Mouse (Mus musculus): ENCODE measurements at regions not wholly inside any gene's neighbourhood (a gene's known extent, or its start where the extent isn't known, plus 50 kb on each side); places are given as distances from the start of the nearest gene placed in this dataset.
A peak's percentile ranks its signal among the peaks of the same experiment; 100 is the strongest.
"Not testable (repeated sequence)": the region's sequence is repeated elsewhere in the genome, so short reads cannot be mapped to it uniquely, and the experiment has no call there.

DNA sequence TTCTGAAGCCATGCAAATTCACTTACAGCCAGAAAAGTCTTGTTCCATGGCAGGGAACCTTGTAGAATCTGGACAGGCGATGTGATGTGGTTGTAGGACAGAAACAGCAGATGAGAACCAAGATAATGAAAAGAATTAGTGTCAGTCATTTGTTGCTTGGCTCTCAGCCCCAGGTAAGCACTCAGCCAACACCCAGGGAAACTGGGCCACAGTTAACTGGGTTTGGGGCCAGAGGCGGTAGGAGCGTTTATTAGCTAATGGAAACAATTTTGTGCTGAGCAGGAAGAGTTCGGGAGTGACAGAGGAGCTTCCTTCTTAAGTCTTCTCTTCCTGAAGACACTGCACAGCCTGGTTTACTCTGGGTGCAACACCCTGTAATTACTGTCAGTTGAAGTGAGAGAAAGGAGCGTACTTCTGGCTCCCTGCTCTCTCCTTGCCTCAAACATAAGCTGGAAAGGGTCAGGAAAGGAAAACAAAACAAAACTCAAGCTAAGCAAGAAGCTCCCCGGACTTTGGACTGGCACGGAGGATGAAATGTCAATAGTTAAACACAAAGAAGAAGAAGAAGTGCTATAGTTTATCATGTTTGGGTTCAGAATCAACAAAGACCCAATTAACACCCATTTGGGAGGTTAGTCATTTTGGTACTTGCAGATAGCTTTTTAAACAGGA is 100.4 kb downstream of the Enc1 start:
- Histone ChIP-seq H3K4me1 (replicated peaks) (peaks cover 13% of the 10 kb centered on the region), H3K4me3 (replicated peaks) (no peak overlapping the region), H3K36me3 (no peaks in the 10 kb centered on the region), H3K9ac (replicated peaks) (no peak overlapping the region), H3K4me2 (no peak overlapping the region), H3K9me3 (no peaks in the 10 kb centered on the region), H3K27me3 (no peaks in the 10 kb centered on the region), H3K27ac (no peak overlapping the region)
- no peak for ATAC-seq (ENCODE audit: insufficient number of reproducible peaks, insufficient read depth, low FRiP score, low TSS enrichment, low read depth)
- 48% methylated on average over 7 of the region's 7 CpGs for WGBS

DNA sequence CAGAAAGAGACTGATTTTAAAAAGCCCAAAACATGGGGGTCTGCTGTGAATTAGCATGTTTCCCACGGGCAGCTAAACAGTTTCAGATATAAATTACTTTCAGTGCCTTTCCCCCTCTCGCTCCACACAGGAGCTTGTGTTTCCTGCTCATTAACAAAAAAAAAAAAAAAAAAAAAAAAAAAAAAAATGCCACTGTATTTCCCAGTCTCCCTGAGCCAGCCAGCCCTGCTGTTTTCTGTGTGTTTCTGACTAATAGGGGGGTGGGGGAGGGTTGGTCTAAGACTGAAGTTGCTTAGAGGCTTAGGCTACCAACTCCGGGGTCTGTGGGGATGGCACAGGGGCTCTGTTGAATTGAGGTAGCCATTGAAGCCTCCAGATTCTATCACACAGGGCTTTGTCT is 97.0 kb downstream of the Enc1 start:
- Histone ChIP-seq H3K4me2 (no peak overlapping the region), H3K9me3 (no peaks in the 10 kb centered on the region), H3K27ac (peak overlapping the region; percentile 75), H3K9ac (replicated peaks) (no peak overlapping the region), H3K4me1 (replicated peaks) (peaks cover 18% of the 10 kb centered on the region), H3K4me3 (replicated peaks) (no peak overlapping the region), H3K36me3 (no peaks in the 10 kb centered on the region), H3K27me3 (no peaks in the 10 kb centered on the region)
- peak; percentile 64 for ATAC-seq (ENCODE audit: insufficient number of reproducible peaks, insufficient read depth, low FRiP score, low TSS enrichment, low read depth)
- WGBS = 3% methylated on average over 3 of the region's 3 CpGs

DNA sequence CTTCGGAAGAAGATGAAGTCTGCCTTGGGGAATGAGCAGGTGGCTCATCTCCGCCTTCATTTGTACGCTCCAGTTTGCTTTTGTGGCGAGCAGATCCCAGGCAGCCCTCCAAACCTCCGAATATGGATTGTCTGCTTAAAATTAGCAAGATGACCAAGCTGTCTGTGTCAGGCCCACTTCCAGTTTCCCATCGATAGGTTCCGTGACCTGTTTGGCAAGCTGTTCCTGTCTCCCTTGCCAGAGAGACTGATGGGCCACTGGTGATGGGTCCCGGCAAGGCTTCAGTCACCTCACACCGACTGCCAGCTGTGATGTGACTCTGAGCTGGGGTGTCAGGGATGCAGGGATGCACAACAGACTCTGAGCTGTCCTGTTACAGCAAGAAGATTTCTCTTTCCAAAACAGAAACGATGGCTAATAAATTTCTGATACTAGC is 96.4 kb downstream of the Enc1 start:
- peaks cover 18% of the 10 kb centered on the region for H3K4me1 ChIP-seq (replicated peaks)
- H3K36me3 ChIP-seq = no peaks in the 10 kb centered on the region
- no peaks in the 10 kb centered on the region for H3K27me3 ChIP-seq
- H3K4me2 ChIP-seq = no peak overlapping the region
- H3K9ac ChIP-seq (replicated peaks) = no peak overlapping the region
- no peak for ATAC-seq (ENCODE audit: insufficient number of reproducible peaks, insufficient read depth, low FRiP score, low TSS enrichment, low read depth)
- no peaks in the 10 kb centered on the region for H3K9me3 ChIP-seq
- WGBS = 53% methylated on average over 10 of the region's 10 CpGs
- H3K4me3 ChIP-seq (replicated peaks) = no peak overlapping the region
- H3K27ac ChIP-seq = peak overlapping the region; percentile 67; the same call in 1 of the 2 replicates

DNA sequence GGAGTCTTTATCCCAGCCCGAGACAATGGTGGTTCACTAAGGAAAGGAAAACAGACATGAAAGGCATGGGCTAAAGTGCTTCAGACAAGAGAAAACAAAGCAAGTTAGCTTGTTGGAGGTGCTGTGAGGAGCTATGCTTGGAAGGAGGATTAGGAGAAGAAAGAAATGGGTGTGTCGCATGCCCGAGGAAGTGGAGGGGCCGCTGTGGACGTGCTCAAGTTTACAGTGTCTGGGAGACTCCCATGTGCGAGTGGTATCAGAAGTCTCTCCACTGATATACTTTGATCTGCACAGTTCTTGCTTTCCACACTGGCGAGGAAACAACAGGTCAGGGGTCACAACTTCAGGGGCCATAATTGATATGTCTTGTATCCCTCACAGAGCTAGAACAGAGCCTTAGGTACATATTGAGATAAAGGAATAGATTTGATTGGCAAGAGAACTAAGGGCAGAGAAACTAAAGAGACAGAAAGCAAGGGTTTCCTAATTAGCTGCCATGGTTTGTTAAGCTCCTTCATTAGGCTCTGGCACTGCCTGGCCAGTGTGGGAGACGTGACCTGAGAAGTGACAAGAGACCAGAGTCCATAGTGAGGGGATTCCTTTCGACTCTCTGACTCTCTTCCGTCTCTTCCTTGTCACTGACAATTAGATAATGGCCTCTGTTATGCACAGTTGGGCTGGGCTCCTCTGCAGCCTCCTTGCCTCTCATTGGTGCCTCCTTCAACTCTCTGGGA is 93.1 kb downstream of the Enc1 start:
- H3K27ac ChIP-seq = no peak overlapping the region

DNA sequence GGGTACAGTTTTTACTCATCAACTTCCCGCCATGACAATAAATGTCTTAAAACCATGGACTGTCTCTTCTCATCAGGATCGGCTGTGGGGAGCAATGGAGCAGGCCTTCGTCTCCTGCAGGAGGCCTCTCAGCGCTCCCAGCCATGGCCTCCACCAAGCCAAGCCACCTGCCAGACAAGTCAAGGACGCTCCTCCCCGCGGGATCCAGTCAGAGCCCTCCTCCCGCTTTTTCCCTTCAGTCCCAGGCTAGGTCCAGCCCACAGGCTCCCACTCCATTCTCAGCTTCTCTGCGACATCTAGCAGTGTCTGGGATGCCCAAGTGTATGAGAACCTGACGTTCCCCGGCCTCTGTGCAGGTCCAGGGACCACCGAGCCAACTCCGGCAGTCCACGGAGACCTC is 90.2 kb downstream of the Enc1 start:
- no peak overlapping the region for H3K4me2 ChIP-seq
- no peaks in the 10 kb centered on the region for H3K36me3 ChIP-seq
- WGBS = 92% methylated on average over 14 of the region's 14 CpGs
- H3K4me1 ChIP-seq (replicated peaks) = 0 out of 2 replicates have a peak, but pooled peaks cover 5% of the 10 kb centered on the region
- H3K9ac ChIP-seq (replicated peaks) = no peak overlapping the region
- no peaks in the 10 kb centered on the region for H3K27me3 ChIP-seq
- no peak overlapping the region for H3K4me3 ChIP-seq (replicated peaks)
- ATAC-seq (ENCODE audit: insufficient number of reproducible peaks, insufficient read depth, low FRiP score, low TSS enrichment, low read depth) = 0 out of 2 replicates have a peak, but pooled peaks have one; percentile 15
- H3K27ac ChIP-seq = no peak overlapping the region
- H3K9me3 ChIP-seq = no peaks in the 10 kb centered on the region

More for the DNA sequence above, 93.1 kb downstream of the Enc1 start:
- Histone ChIP-seq H3K9ac (replicated peaks) (no peak overlapping the region), H3K36me3 (no peaks in the 10 kb centered on the region), H3K9me3 (no peaks in the 10 kb centered on the region), H3K27me3 (no peaks in the 10 kb centered on the region), H3K4me1 (replicated peaks) (peaks cover 18% of the 10 kb centered on the region), H3K4me3 (replicated peaks) (no peak overlapping the region), H3K4me2 (no peak overlapping the region)
- no peak for ATAC-seq (ENCODE audit: insufficient number of reproducible peaks, insufficient read depth, low FRiP score, low TSS enrichment, low read depth)
- 40% methylated on average over 10 of the region's 10 CpGs for WGBS

DNA sequence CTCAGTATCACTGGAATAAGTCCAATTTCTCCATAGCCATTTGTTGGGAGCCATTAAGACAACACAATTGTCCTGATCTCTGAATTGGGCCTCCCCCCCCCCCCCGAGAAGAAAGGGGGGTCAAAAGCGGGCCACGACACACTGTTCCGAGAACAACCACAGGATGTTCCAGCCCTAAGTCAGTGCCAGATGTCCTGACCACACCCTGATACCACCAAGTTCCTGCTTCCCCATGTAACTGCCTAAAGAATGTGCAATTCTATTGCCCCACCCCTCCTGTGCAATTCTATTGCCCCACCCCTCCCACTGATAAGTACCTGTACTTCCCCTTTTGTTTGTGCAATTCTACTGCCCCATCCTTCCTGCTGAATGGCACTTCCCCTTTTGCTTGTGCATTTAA is 80.4 kb downstream of the Enc1 start:
- H3K27me3 ChIP-seq; H3K4me3 ChIP-seq (replicated peaks); H3K9ac ChIP-seq (replicated peaks); H3K27ac ChIP-seq; ATAC-seq (ENCODE audit: insufficient number of reproducible peaks, insufficient read depth, low FRiP score, low TSS enrichment, low read depth); H3K9me3 ChIP-seq; H3K36me3 ChIP-seq; H3K4me2 ChIP-seq: not testable (repeated sequence)
- 85% methylated on average over 4 of the region's 4 CpGs for WGBS
- peaks cover 15% of the 10 kb centered on the region for H3K4me1 ChIP-seq (replicated peaks)

DNA sequence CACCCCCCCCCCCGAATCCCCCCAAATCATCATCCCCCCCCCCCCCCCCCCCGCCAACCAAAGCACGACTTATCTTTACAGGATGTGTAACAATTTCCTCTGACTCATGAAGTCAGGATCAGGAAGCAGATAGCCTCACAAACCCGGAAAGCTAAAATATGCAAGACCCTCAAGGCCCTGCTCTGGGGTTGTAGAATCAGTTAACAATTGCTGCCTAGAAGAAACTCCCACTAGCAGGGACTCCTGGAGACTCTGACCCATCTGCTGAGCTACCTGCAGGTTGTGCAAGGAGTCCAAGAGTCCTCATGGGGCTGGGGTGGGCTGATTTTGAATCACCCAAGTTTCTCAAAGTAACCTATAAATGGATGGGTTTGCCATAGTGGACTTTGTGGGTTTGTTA is 79.9 kb downstream of the Enc1 start:
- Histone ChIP-seq H3K4me2 (no peak overlapping the region), H3K4me1 (replicated peaks) (peaks cover 15% of the 10 kb centered on the region), H3K27me3 (no peaks in the 10 kb centered on the region), H3K27ac (no peak overlapping the region), H3K4me3 (replicated peaks) (no peak overlapping the region), H3K36me3 (no peaks in the 10 kb centered on the region), H3K9me3 (no peaks in the 10 kb centered on the region), H3K9ac (replicated peaks) (no peak overlapping the region)
- no peak for ATAC-seq (ENCODE audit: insufficient number of reproducible peaks, insufficient read depth, low FRiP score, low TSS enrichment, low read depth)
- WGBS = 47% methylated on average over 4 of the region's 4 CpGs

DNA sequence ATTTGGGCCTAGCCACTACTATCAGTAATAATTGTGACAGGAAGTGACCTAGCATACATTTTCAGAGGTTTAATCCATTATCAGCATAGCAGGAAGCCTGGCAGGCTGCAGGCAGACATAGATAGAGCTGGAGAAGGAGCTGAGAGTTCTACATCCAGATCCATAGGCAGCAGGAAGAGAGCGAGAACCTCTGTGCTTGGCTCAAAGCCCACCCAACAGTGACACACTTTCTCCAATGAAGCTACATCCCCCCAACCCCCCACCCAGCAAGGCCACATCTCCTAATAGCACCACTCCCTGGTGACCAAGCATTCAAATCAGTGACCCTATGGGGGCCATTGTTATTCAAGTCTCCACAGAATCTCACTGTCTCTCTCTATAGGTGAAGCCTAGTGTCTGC is 79.4 kb downstream of the Enc1 start:
- no peak overlapping the region for H3K9ac ChIP-seq (replicated peaks)
- peaks cover 15% of the 10 kb centered on the region for H3K4me1 ChIP-seq (replicated peaks)
- 86% methylated on average over 1 of the region's 1 CpGs for WGBS
- no peaks in the 10 kb centered on the region for H3K27me3 ChIP-seq
- ATAC-seq (ENCODE audit: insufficient number of reproducible peaks, insufficient read depth, low FRiP score, low TSS enrichment, low read depth) = no peak
- no peaks in the 10 kb centered on the region for H3K36me3 ChIP-seq
- no peak overlapping the region for H3K4me3 ChIP-seq (replicated peaks)
- H3K4me2 ChIP-seq = no peak overlapping the region
- no peaks in the 10 kb centered on the region for H3K9me3 ChIP-seq
- H3K27ac ChIP-seq = no peak overlapping the region

DNA sequence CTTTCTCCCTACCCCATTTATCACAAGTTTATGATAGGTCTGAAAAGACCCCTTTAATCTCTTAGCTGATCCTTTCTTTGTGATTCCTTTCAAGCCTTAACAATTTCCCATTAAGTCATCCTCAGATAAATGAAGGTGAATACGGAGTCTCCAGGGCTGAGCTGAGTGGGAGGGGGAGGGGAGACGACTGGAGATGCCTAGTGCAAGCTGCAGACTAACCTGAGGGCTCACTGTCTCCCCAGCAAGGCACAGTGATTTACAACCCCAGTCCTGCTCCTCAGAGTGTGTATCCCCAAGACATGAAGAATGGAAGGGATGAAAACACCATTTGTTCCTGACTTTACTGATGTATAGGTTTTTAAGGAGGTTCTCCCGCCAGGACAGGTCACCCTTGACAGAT is 76.7 kb downstream of the Enc1 start:
- H3K9ac ChIP-seq (replicated peaks) = no peak overlapping the region
- H3K4me3 ChIP-seq (replicated peaks) = no peak overlapping the region
- no peak overlapping the region for H3K4me2 ChIP-seq
- ATAC-seq (ENCODE audit: insufficient number of reproducible peaks, insufficient read depth, low FRiP score, low TSS enrichment, low read depth) = no peak
- peaks cover 32% of the 10 kb centered on the region for H3K4me1 ChIP-seq (replicated peaks)
- 5% methylated on average over 3 of the region's 3 CpGs for WGBS
- H3K36me3 ChIP-seq = no peaks in the 10 kb centered on the region
- H3K27me3 ChIP-seq = no peaks in the 10 kb centered on the region
- no peak overlapping the region for H3K27ac ChIP-seq
- no peaks in the 10 kb centered on the region for H3K9me3 ChIP-seq

DNA sequence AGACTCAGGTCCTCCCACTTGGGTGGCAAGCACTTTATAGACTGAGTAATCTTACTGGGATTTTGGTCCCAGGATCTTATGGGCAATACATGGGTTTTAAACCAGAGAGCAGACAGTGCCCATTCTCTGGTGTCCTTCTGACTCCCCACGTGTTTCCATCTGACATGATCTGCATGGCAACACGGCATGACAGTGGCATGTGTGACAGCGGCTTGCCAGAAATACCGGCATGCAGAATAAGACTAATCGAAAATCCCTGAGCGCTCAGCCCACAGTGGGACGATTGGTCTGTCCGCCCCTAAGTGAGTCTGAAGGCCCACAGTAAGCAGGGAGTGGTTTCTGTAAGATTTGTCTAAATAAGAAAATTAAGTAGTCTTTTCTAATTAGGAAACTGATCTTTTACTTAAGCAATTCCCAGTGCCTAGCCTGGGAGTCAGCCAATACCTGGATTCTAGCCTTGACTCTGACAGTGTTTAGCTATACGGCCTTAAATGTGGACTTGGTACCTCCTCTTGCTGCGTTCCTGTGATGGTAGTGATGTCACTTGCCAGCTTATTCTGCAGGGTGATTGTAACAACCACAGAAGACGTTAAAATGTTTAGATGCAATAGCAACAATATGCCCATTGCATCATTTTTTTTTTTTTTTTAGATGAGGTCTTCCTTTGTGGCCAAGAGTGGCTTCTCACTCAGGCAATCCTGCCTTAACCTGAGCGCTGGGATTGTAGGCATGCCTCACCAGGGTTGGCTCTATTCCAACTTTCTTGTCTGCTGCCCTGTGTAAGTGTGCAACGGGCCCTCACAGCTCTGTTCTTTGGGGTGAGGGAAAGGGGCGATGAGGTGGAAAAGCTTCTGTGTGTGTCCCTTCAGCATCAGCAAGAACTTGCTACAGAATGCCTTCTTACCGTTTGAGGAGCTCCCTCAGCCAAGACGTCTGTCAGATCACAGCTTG is 71.8 kb downstream of the Enc1 start:
- Histone ChIP-seq H3K9ac (replicated peaks) (no peak overlapping the region), H3K27ac (no peak overlapping the region), H3K36me3 (no peaks in the 10 kb centered on the region), H3K27me3 (no peaks in the 10 kb centered on the region), H3K4me2 (no peak overlapping the region), H3K9me3 (no peaks in the 10 kb centered on the region), H3K4me1 (replicated peaks) (peaks cover 48% of the 10 kb centered on the region), H3K4me3 (replicated peaks) (no peak overlapping the region)
- 80% methylated on average over 16 of the region's 16 CpGs for WGBS
- no peak for ATAC-seq (ENCODE audit: insufficient number of reproducible peaks, insufficient read depth, low FRiP score, low TSS enrichment, low read depth)

DNA sequence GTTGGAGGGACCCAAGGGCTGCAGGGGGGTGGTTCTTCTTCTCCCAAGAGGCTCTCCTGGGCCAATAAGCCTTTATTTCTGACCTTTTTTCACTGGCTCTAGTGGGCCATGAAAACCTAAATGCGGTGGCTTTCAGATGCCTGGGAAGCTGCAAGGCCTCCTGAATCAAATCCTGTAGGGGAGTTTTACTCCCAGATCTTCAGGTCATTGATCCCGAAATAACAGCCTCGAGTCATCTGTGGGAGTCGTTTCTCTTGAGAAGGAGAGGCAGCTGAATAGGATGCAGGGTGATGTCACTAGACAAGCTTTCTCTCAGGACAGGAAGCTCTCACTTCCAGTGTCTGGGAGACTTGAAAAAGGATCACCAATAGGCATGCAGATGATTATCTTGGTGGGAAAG is 70.4 kb downstream of the Enc1 start:
- Histone ChIP-seq H3K36me3 (no peaks in the 10 kb centered on the region), H3K9ac (replicated peaks) (no peak overlapping the region), H3K4me2 (no peak overlapping the region), H3K27me3 (no peaks in the 10 kb centered on the region), H3K4me3 (replicated peaks) (no peak overlapping the region), H3K9me3 (no peaks in the 10 kb centered on the region), H3K4me1 (replicated peaks) (peaks cover 41% of the 10 kb centered on the region), H3K27ac (no peak overlapping the region)
- 18% methylated on average over 4 of the region's 4 CpGs for WGBS
- ATAC-seq (ENCODE audit: insufficient number of reproducible peaks, insufficient read depth, low FRiP score, low TSS enrichment, low read depth) = no peak

Measured in limb, embryonic 12.5 days (tissue).